Mouse (Mus musculus): ENCODE results near the gene Ckap2. TPM values are rescaled to one million over a fixed set of nuclear protein-coding genes. Genes with fewer than 3 reads are reported as not detected.

Ckap2 gene
- 27.9 and 33.0 TPM in 2 replicates for polyA plus RNA-seq (2015; fragmentation: Nextera tagmentation; extraction: Ambion mirVana)

- Histone ChIP-seq H3K4me1 (ENCODE audit: control insufficient read depth, insufficient read depth, low read length) (peaks cover 11% of the 10 kb centered on the region), H3K9me3 (ENCODE audit: control insufficient read depth, low read length) (no peaks in the 10 kb centered on the region), H3K4me2 (ENCODE audit: low read depth, low read length) (peak within 1 kb of the TSS; percentile 74), H3K27me3 (replicated peaks; ENCODE audit: control insufficient read depth, insufficient read depth, low read length) (no peaks in the 10 kb centered on the region), H3K36me3 (ENCODE audit: control insufficient read depth, insufficient read depth, low read length) (no peaks in the 10 kb centered on the region), H3K9ac (ENCODE audit: low read depth, low read length) (peak within 1 kb of the TSS; percentile 81), H3K27ac (ENCODE audit: low read length) (peak within 1 kb of the TSS; percentile 68), H3K4me3 (ENCODE audit: low read length) (peak within 1 kb of the TSS; percentile 61)
- 2% methylated on average over 63 of the region's 63 CpGs for WGBS
- peak; percentile 99 for ATAC-seq
Measured at GRCm38 (mm10) chr8:22185431-22186397, at the start of gene Ckap2. Gene Ckap2 (minus strand): TSS chr8:22185819.

GRCm38 (mm10) chr8:22228621-22229020, 43.0 kb upstream of the Ckap2 start:
- no peak overlapping the region for H3K4me3 ChIP-seq (ENCODE audit: low read length)
- H3K4me2 ChIP-seq (ENCODE audit: low read depth, low read length) = no peak overlapping the region
- WGBS = 50% methylated on average over 7 of the region's 7 CpGs

GRCm38 (mm10) chr8:22227061-22227877, 41.6 kb upstream of the Ckap2 start, which contains the start of gene Thsd1:
Gene Thsd1 (plus strand): TSS chr8:22227313.
- H3K27ac ChIP-seq (ENCODE audit: low read length) = peak within 1 kb of the TSS; percentile 36; the same call in 1 of the 2 replicates
- peak within 1 kb of the TSS; percentile 85 for H3K4me2 ChIP-seq (ENCODE audit: low read depth, low read length)
- peak within 1 kb of the TSS; percentile 59 for H3K4me3 ChIP-seq (ENCODE audit: low read length)
- H3K9ac ChIP-seq (ENCODE audit: low read depth, low read length) = peak within 1 kb of the TSS; percentile 67
- WGBS = under 1% methylated on average over 38 of the region's 39 CpGs
- H3K9me3 ChIP-seq (ENCODE audit: control insufficient read depth, low read length) = no peaks in the 10 kb centered on the region
- 0 out of 2 replicates have a peak, but pooled peaks cover 2% of the 10 kb centered on the region for H3K27me3 ChIP-seq (replicated peaks; ENCODE audit: control insufficient read depth, insufficient read depth, low read length)
- H3K4me1 ChIP-seq (ENCODE audit: control insufficient read depth, insufficient read depth, low read length) = peaks cover 5% of the 10 kb centered on the region; the same call in 1 of the 2 replicates
- H3K36me3 ChIP-seq (ENCODE audit: control insufficient read depth, insufficient read depth, low read length) = no peaks in the 10 kb centered on the region
- ATAC-seq = peak; percentile 97

More at GRCm38 (mm10) chr8:22228621-22229020, 43.0 kb upstream of the Ckap2 start:
- no peak overlapping the region for H3K27ac ChIP-seq (ENCODE audit: low read length)
- H3K36me3 ChIP-seq (ENCODE audit: control insufficient read depth, insufficient read depth, low read length) = no peaks in the 10 kb centered on the region
- H3K9me3 ChIP-seq (ENCODE audit: control insufficient read depth, low read length) = no peaks in the 10 kb centered on the region
- 0 out of 2 replicates have a peak, but pooled peaks cover 2% of the 10 kb centered on the region for H3K27me3 ChIP-seq (replicated peaks; ENCODE audit: control insufficient read depth, insufficient read depth, low read length)
- H3K9ac ChIP-seq (ENCODE audit: low read depth, low read length) = no peak overlapping the region
- no peak for ATAC-seq
- peaks cover 5% of the 10 kb centered on the region; the same call in 1 of the 2 replicates for H3K4me1 ChIP-seq (ENCODE audit: control insufficient read depth, insufficient read depth, low read length)

GRCm38 (mm10) chr8:22226361-22226760, 40.7 kb upstream of the Ckap2 start:
- H3K4me3 ChIP-seq (ENCODE audit: low read length) = no peak overlapping the region
- 0 out of 2 replicates have a peak, but pooled peaks cover 2% of the 10 kb centered on the region for H3K27me3 ChIP-seq (replicated peaks; ENCODE audit: control insufficient read depth, insufficient read depth, low read length)
- peak overlapping the region; percentile 36; the same call in 1 of the 2 replicates for H3K27ac ChIP-seq (ENCODE audit: low read length)
- H3K9me3 ChIP-seq (ENCODE audit: control insufficient read depth, low read length) = no peaks in the 10 kb centered on the region
- WGBS = 48% methylated on average over 8 of the region's 8 CpGs
- H3K36me3 ChIP-seq (ENCODE audit: control insufficient read depth, insufficient read depth, low read length) = no peaks in the 10 kb centered on the region
- H3K9ac ChIP-seq (ENCODE audit: low read depth, low read length) = no peak overlapping the region
- H3K4me1 ChIP-seq (ENCODE audit: control insufficient read depth, insufficient read depth, low read length) = peaks cover 5% of the 10 kb centered on the region; the same call in 1 of the 2 replicates
- H3K4me2 ChIP-seq (ENCODE audit: low read depth, low read length) = no peak overlapping the region; the same call in 1 of the 2 replicates
- peak; percentile 45 for ATAC-seq

DNA sequence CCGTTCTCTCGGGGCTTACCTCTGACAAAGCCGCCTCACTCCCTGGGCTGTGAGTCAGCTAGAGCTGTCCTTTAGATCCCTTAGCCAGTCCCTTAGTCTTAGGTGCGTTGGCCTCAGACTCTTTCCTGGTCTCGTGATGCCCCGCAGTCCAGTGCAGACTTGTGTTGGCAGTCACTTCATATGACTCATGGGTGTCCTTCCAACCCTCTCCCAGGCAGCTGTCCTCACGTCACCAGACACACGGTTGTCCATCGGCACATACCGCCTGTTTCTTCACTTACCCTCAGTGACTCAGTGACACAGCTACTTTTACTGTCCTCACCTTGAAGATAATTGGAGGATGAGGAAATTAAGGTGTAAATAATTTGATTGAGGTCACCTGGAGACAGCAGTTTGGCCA, 29.2 kb upstream of the Ckap2 start:
- 93% methylated on average over 10 of the region's 10 CpGs for WGBS
- Histone ChIP-seq H3K9ac (ENCODE audit: low read depth, low read length) (no peak overlapping the region), H3K36me3 (ENCODE audit: control insufficient read depth, insufficient read depth, low read length) (peaks cover 17% of the 10 kb centered on the region), H3K27ac (ENCODE audit: low read length) (no peak overlapping the region), H3K4me1 (ENCODE audit: control insufficient read depth, insufficient read depth, low read length) (no peaks in the 10 kb centered on the region), H3K27me3 (replicated peaks; ENCODE audit: control insufficient read depth, insufficient read depth, low read length) (no peaks in the 10 kb centered on the region), H3K9me3 (ENCODE audit: control insufficient read depth, low read length) (no peaks in the 10 kb centered on the region), H3K4me2 (ENCODE audit: low read depth, low read length) (no peak overlapping the region), H3K4me3 (ENCODE audit: low read length) (no peak overlapping the region)
- ATAC-seq = no peak

DNA sequence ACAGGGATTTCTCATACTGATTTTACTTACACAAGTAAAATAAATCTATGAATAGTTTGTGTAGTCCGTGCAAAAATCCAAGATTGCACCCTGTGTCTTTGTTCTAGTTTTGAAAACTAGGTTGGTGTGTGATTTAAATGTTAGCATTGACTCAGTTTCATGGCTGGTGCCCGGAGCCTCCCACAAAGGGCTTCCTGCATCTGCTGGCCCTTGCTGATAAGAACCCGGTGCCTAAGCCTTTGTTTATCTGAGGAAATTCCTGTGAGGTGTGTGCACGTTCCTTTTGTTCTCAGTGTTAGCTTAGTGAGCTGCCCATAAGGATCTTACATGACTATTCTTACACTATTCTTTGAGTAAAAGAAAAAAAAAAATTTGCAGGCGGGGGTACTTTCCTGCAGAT, 23.4 kb upstream of the Ckap2 start:
- Histone ChIP-seq H3K36me3 (ENCODE audit: control insufficient read depth, insufficient read depth, low read length) (peaks cover 15% of the 10 kb centered on the region; the same call in 1 of the 2 replicates), H3K4me3 (ENCODE audit: low read length) (no peak overlapping the region), H3K9ac (ENCODE audit: low read depth, low read length) (no peak overlapping the region), H3K27ac (ENCODE audit: low read length) (no peak overlapping the region), H3K4me2 (ENCODE audit: low read depth, low read length) (no peak overlapping the region), H3K4me1 (ENCODE audit: control insufficient read depth, insufficient read depth, low read length) (no peaks in the 10 kb centered on the region), H3K27me3 (replicated peaks; ENCODE audit: control insufficient read depth, insufficient read depth, low read length) (no peaks in the 10 kb centered on the region), H3K9me3 (ENCODE audit: control insufficient read depth, low read length) (no peaks in the 10 kb centered on the region)
- ATAC-seq = peak; percentile 59; the same call in 1 of the 2 replicates
- WGBS = 26% methylated on average over 5 of the region's 5 CpGs

DNA sequence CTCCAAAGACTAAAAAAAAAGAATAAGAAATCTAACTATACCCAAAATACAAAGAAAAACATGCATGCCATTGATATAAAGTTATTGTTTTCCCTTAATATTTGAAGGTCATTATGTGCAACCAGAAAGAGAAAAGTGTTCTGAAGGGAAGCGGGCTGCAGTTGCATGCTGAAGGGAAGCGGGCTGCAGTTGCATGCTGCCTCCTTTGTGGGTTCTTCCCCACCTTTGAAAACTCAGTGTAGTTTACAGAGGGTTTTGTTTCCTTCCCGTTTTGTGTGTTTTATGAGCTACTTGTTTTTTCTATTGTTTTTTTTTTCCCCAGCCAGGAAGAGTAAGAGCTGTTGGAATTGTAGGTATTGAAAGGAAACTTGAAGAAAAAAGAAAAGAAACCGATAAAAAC, 21.9 kb upstream of the Ckap2 start:
- H3K4me1 ChIP-seq (ENCODE audit: control insufficient read depth, insufficient read depth, low read length) = no peaks in the 10 kb centered on the region
- H3K9ac ChIP-seq (ENCODE audit: low read depth, low read length) = no peak overlapping the region
- H3K4me3 ChIP-seq (ENCODE audit: low read length) = no peak overlapping the region
- no peaks in the 10 kb centered on the region for H3K9me3 ChIP-seq (ENCODE audit: control insufficient read depth, low read length)
- 75% methylated on average over 4 of the region's 4 CpGs for WGBS
- ATAC-seq = no peak
- H3K27ac ChIP-seq (ENCODE audit: low read length) = no peak overlapping the region
- no peak overlapping the region for H3K4me2 ChIP-seq (ENCODE audit: low read depth, low read length)
- H3K27me3 ChIP-seq (replicated peaks; ENCODE audit: control insufficient read depth, insufficient read depth, low read length) = no peaks in the 10 kb centered on the region
- peaks cover 12% of the 10 kb centered on the region; the same call in 1 of the 2 replicates for H3K36me3 ChIP-seq (ENCODE audit: control insufficient read depth, insufficient read depth, low read length)

GRCm38 (mm10) chr8:22199481-22199880, 13.9 kb upstream of the Ckap2 start:
- no peaks in the 10 kb centered on the region for H3K9me3 ChIP-seq (ENCODE audit: control insufficient read depth, low read length)
- no peak overlapping the region for H3K27ac ChIP-seq (ENCODE audit: low read length)
- H3K4me1 ChIP-seq (ENCODE audit: control insufficient read depth, insufficient read depth, low read length) = 0 out of 2 replicates have a peak, but pooled peaks cover 3% of the 10 kb centered on the region
- H3K9ac ChIP-seq (ENCODE audit: low read depth, low read length) = no peak overlapping the region
- WGBS = 97% methylated on average over 8 of the region's 8 CpGs
- peaks cover 15% of the 10 kb centered on the region for H3K36me3 ChIP-seq (ENCODE audit: control insufficient read depth, insufficient read depth, low read length)
- no peaks in the 10 kb centered on the region for H3K27me3 ChIP-seq (replicated peaks; ENCODE audit: control insufficient read depth, insufficient read depth, low read length)
- no peak overlapping the region for H3K4me3 ChIP-seq (ENCODE audit: low read length)
- no peak overlapping the region for H3K4me2 ChIP-seq (ENCODE audit: low read depth, low read length)
- ATAC-seq = no peak

DNA sequence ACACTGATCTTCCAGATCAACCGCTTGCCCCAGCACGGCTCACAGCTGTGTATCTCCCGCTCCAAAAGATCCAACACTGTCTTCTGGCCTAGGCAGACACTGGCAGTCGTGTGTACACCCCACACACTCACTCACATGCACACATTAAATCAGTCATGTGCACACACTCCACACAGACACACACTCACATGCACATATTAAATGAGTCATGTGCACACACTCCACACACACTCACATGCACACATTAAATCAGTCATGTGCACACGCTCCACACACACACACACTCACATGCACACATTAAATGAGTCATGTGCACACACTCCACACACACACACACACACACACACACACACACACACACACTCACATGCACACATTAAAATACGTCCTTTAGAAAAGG, 12.3 kb upstream of the Ckap2 start:
- Histone ChIP-seq H3K27ac (ENCODE audit: low read length) (no peak overlapping the region), H3K9me3 (ENCODE audit: control insufficient read depth, low read length) (no peaks in the 10 kb centered on the region), H3K4me2 (ENCODE audit: low read depth, low read length) (no peak overlapping the region), H3K27me3 (replicated peaks; ENCODE audit: control insufficient read depth, insufficient read depth, low read length) (no peaks in the 10 kb centered on the region), H3K4me3 (ENCODE audit: low read length) (no peak overlapping the region), H3K9ac (ENCODE audit: low read depth, low read length) (no peak overlapping the region), H3K4me1 (ENCODE audit: control insufficient read depth, insufficient read depth, low read length) (0 out of 2 replicates have a peak, but pooled peaks cover 6% of the 10 kb centered on the region), H3K36me3 (ENCODE audit: control insufficient read depth, insufficient read depth, low read length) (peaks cover 15% of the 10 kb centered on the region)
- 87% methylated on average over 6 of the region's 6 CpGs for WGBS
- ATAC-seq = no peak
